Mouse (Mus musculus): ENCODE measurements around the gene Clk2. TPM values are rescaled to one million over a fixed set of nuclear protein-coding genes. Genes with fewer than 3 reads are reported as not detected.

Clk2 gene
- total RNA-seq, 2 experiments from 2014 or later, result 45.3 to 64.8 TPM

- DNase-seq (ENCODE audit: low spot score in 2 of 2), result no peak
Measured at GRCm38 (mm10) chr3:89187690-89188477, 23.3 kb downstream of the Clk2 start.

GRCm38 (mm10) chr3:89188478-89188875, 23.9 kb downstream of the Clk2 start:
- DNase-seq (ENCODE audit: low spot score in 2 of 2), result no peak

- DNase-seq (ENCODE audit: low spot score in 2 of 2), result no peak
Measured at GRCm38 (mm10) chr3:89190436-89190835, 25.8 kb downstream of the Clk2 start.

- no peak for DNase-seq (ENCODE audit: low spot score in 2 of 2)
Measured at GRCm38 (mm10) chr3:89193351-89193750, 28.8 kb downstream of the Clk2 start.

- no peak for DNase-seq (ENCODE audit: low spot score in 2 of 2)
Measured at GRCm38 (mm10) chr3:89193853-89194252, 29.3 kb downstream of the Clk2 start.

GRCm38 (mm10) chr3:89195979-89196877, 31.6 kb downstream of the Clk2 start:
- peak; percentile 73 to 75 for DNase-seq (ENCODE audit: low spot score in 2 of 2)

GRCm38 (mm10) chr3:89199839-89200238, 35.2 kb downstream of the Clk2 start:
- DNase-seq (ENCODE audit: low spot score in 2 of 2), result no peak

- DNase-seq (ENCODE audit: low spot score in 2 of 2), result peak; percentile 89 to 91
Measured at GRCm38 (mm10) chr3:89202253-89203141, 37.9 kb downstream of the Clk2 start, which contains the start of gene Gba. Gene Gba (plus strand): TSS chr3:89202928.

GRCm38 (mm10) chr3:89203142-89203514, 38.5 kb downstream of the Clk2 start:
- no peak for DNase-seq (ENCODE audit: low spot score in 2 of 2)

- no peak for DNase-seq (ENCODE audit: low spot score in 2 of 2)
Measured at GRCm38 (mm10) chr3:89206079-89206478, 41.5 kb downstream of the Clk2 start.

GRCm38 (mm10) chr3:89206695-89207094, 42.1 kb downstream of the Clk2 start:
- DNase-seq (ENCODE audit: low spot score in 2 of 2), result no peak

- no peak for DNase-seq (ENCODE audit: low spot score in 2 of 2)
Measured at GRCm38 (mm10) chr3:89208075-89208657, 43.6 kb downstream of the Clk2 start.

GRCm38 (mm10) chr3:89208736-89209135, 44.1 kb downstream of the Clk2 start:
- DNase-seq (ENCODE audit: low spot score in 2 of 2), result no peak

- no peak for DNase-seq (ENCODE audit: low spot score in 2 of 2)
Measured at GRCm38 (mm10) chr3:89209731-89210130, 45.1 kb downstream of the Clk2 start.

GRCm38 (mm10) chr3:89210162-89210561, 45.6 kb downstream of the Clk2 start:
- DNase-seq (ENCODE audit: low spot score in 2 of 2), result no peak

GRCm38 (mm10) chr3:89210731-89211130, 46.1 kb downstream of the Clk2 start:
- DNase-seq (ENCODE audit: low spot score in 2 of 2), result no peak

GRCm38 (mm10) chr3:89213803-89214530, 49.4 kb downstream of the Clk2 start:
- DNase-seq (ENCODE audit: low spot score in 2 of 2), result peak; percentile 87 to 90

- no peak for DNase-seq (ENCODE audit: low spot score in 2 of 2)
Measured at GRCm38 (mm10) chr3:89214681-89215411, 50.3 kb downstream of the Clk2 start, which contains the start of gene Thbs3. Gene Thbs3 (plus strand): TSS chr3:89215180.

- DNase-seq (ENCODE audit: low spot score in 2 of 2), result peak; percentile 73 to 81
Measured at GRCm38 (mm10) chr3:89215853-89216252, 51.3 kb downstream of the Clk2 start.
